Mouse (Mus musculus) midbrain, embryonic 11.5 days (tissue): ENCODE data around the gene Ttll6. TPM values are rescaled to one million over a fixed set of nuclear protein-coding genes. Genes with fewer than 3 reads are reported as not detected.

Source experiments
- ATAC-seq: fragments of 200-750 bp; cut with Nextera tagmentation; 2 replicates; pipeline ENCODE4 v1.8.0; 2017; ENCODE audit warnings: moderate TSS enrichment, moderate library complexity; ENCODE audit not compliant: low FRiP score
- DNase-seq: peaks from one replicate; pipeline ENCODE4 v3.0.0; 2015; ENCODE audit warnings: low spot score; ENCODE audit errors: missing footprints
- H3K27ac ChIP-seq: fragments of 300-500 bp; sonication (generic); 2 replicates; pipeline ENCODE4 v1.5.1; 2014; ENCODE audit warnings: low read depth, low read length
- H3K27me3 ChIP-seq: fragments of 300-500 bp; sonication (generic); 2 replicates; pipeline ENCODE4 v1.6.1; 2014; ENCODE audit warnings: mild to moderate bottlenecking, low read length, moderate library complexity, mixed read lengths; ENCODE audit not compliant: control insufficient read depth, insufficient read depth
- H3K36me3 ChIP-seq: fragments of 300-500 bp; sonication (generic); 2 replicates; pipeline ENCODE4 v1.6.1; 2014; ENCODE audit warnings: mild to moderate bottlenecking, low read length, moderate library complexity, mixed read lengths; ENCODE audit not compliant: control insufficient read depth, insufficient read depth
- H3K4me1 ChIP-seq: fragments of 300-500 bp; sonication (generic); 2 replicates; pipeline ENCODE4 v1.6.1; 2014; ENCODE audit warnings: low read length; ENCODE audit not compliant: control insufficient read depth, insufficient read depth
- H3K4me2 ChIP-seq: fragments of 300-500 bp; sonication (generic); 2 replicates; pipeline ENCODE4 v1.6.1; 2014; ENCODE audit warnings: mild to moderate bottlenecking, moderate library complexity
- H3K4me3 ChIP-seq: fragments of 300-500 bp; sonication (generic); 2 replicates; pipeline ENCODE4 v1.5.1; 2014; ENCODE audit warnings: low read depth, low read length
- H3K9ac ChIP-seq: fragments of 300-500 bp; sonication (generic); 2 replicates; pipeline ENCODE4 v1.6.1; 2014; ENCODE audit warnings: low read length
- H3K9me3 ChIP-seq: fragments of 300-500 bp; sonication (generic); 2 replicates; pipeline ENCODE4 v1.6.1; 2016; ENCODE audit warnings: low read length; ENCODE audit not compliant: control insufficient read depth
- WGBS: fragments of 180-500 bp; shearing (Covaris S2); extraction: QIAGEN DNeasy Blood & Tissue Kit; methylation state at CpG from one replicate; pipeline ENCODE4 v1.1.7; 2014; 5-methylcytosine and 5-hydroxymethylcytosine counted together
- polyA plus RNA-seq: library from polyadenylated mRNA; unstranded; fragments of >200 nt; fragmentation: Nextera tagmentation; extraction: Ambion mirVana; gene quantifications from 2 replicates; pipeline ENCODE4 v1.2.1, GENCODE M21; 2014

Ttll6 gene
- polyA plus RNA-seq, 1 experiment from 2014 or later = not detected

GRCm38 (mm10) chr11:96203789-96204186, 70.2 kb downstream of the Ttll6 start:
- ATAC-seq (no peak), DNase-seq (peak; percentile 93)
- Histone ChIP-seq H3K4me1 (no peaks in the 10 kb centered on the region), H3K4me2 (no peak overlapping the region), H3K27ac (no peak overlapping the region), H3K36me3 (no peaks in the 10 kb centered on the region), H3K9ac (no peak overlapping the region), H3K9me3 (no peaks in the 10 kb centered on the region), H3K4me3 (no peak overlapping the region), H3K27me3 (peaks cover 99% of the 10 kb centered on the region)
- 3% methylated on average over 16 of the region's 16 CpGs for WGBS

- Histone ChIP-seq H3K9ac (no peak overlapping the region), H3K4me1 (no peaks in the 10 kb centered on the region), H3K36me3 (no peaks in the 10 kb centered on the region), H3K4me2 (no peak overlapping the region), H3K27ac (no peak overlapping the region), H3K27me3 (peaks cover 96% of the 10 kb centered on the region), H3K9me3 (no peaks in the 10 kb centered on the region), H3K4me3 (no peak overlapping the region)
- 1% methylated on average over 11 of the region's 11 CpGs for WGBS
- no peak for ATAC-seq
- DNase-seq = peak; percentile 93
Measured at GRCm38 (mm10) chr11:96204351-96204750, 70.8 kb downstream of the Ttll6 start.

- no peak overlapping the region for H3K9ac ChIP-seq
- H3K27me3 ChIP-seq = peaks cover 87% of the 10 kb centered on the region
- DNase-seq (peak; percentile 89), ATAC-seq (no peak)
- no peaks in the 10 kb centered on the region for H3K4me1 ChIP-seq
- no peaks in the 10 kb centered on the region for H3K9me3 ChIP-seq
- no peak overlapping the region for H3K4me2 ChIP-seq
- no peak overlapping the region for H3K27ac ChIP-seq
- H3K36me3 ChIP-seq = no peaks in the 10 kb centered on the region
- no peak overlapping the region for H3K4me3 ChIP-seq
- 4% methylated on average over 15 of the region's 15 CpGs for WGBS
Measured at GRCm38 (mm10) chr11:96205426-96206131, 72.0 kb downstream of the Ttll6 start.

Other genes starting within 250 kb of the Ttll6 start
- 0.08 TPM in 1 of 2 replicates, not detected in the other for gene B4galnt2, start 218.9 kb upstream of the Ttll6 start, polyA plus RNA-seq
- gene Igf2bp1, start 127.8 kb upstream of the Ttll6 start, polyA plus RNA-seq = 92.9 and 95.1 TPM in 2 replicates
- not detected in 2 replicates for gene Gip, start 109.2 kb upstream of the Ttll6 start, polyA plus RNA-seq
- 36.7 and 43.0 TPM in 2 replicates for gene Snf8, start 98.9 kb upstream of the Ttll6 start, polyA plus RNA-seq
- 21.5 and 22.3 TPM in 2 replicates for gene Ube2z, start 68.4 kb upstream of the Ttll6 start, polyA plus RNA-seq
- 405 and 437 TPM in 2 replicates for gene Atp5g1, start 58.1 kb upstream of the Ttll6 start, polyA plus RNA-seq
- gene Calcoco2, start 21.8 kb upstream of the Ttll6 start, polyA plus RNA-seq = not detected in 2 replicates
- not detected in 2 replicates for gene Hoxb13, start 60.5 kb downstream of the Ttll6 start, polyA plus RNA-seq
- gene Hoxb9, start 137.7 kb downstream of the Ttll6 start, polyA plus RNA-seq = not detected in 2 replicates
- gene Hoxb8, start 148.1 kb downstream of the Ttll6 start, polyA plus RNA-seq = not detected in 2 replicates
- gene Hoxb7, start 152.8 kb downstream of the Ttll6 start, polyA plus RNA-seq = not detected in 2 replicates
- gene Hoxb6, start 158.7 kb downstream of the Ttll6 start, polyA plus RNA-seq = not detected in 2 replicates
- not detected in 2 replicates for gene Hoxb5, start 169.6 kb downstream of the Ttll6 start, polyA plus RNA-seq
- gene Hoxb4, start 184.5 kb downstream of the Ttll6 start, polyA plus RNA-seq = not detected in 2 replicates
- not detected in 2 replicates for gene Hoxb3, start 189.5 kb downstream of the Ttll6 start, polyA plus RNA-seq
- gene Hoxb2, start 216.7 kb downstream of the Ttll6 start, polyA plus RNA-seq = not detected in 2 replicates
- gene Hoxb1, start 232.0 kb downstream of the Ttll6 start, polyA plus RNA-seq = not detected in 2 replicates